Mouse (Mus musculus): Measurements from ENCODE around the gene Mdh1b.
A peak's percentile ranks its signal among the peaks of the same experiment; 100 is the strongest.

Gene Mdh1b

GRCm38 (mm10) chr1:63730240-63730771 is at the start of gene Mdh1b, which contains the start of gene Fastkd2:
Gene Mdh1b (minus strand): TSS chr1:63730318.
Gene Fastkd2 (plus strand): TSS chr1:63730614.
- DNase-seq, result peak; percentile 89

GRCm38 (mm10) chr1:63776902-63777630 is 46.9 kb upstream of the Mdh1b start:
- DNase-seq, result no peak

- DNase-seq, result no peak
These were observed 46.3 kb upstream of the Mdh1b start for GRCm38 (mm10) chr1:63776396-63776795.

- no peak for DNase-seq
These were observed 40.2 kb upstream of the Mdh1b start for GRCm38 (mm10) chr1:63770309-63770708.

GRCm38 (mm10) chr1:63769167-63769566 is 39.0 kb upstream of the Mdh1b start, which contains the start of gene 4933402D24Rik:
Gene 4933402D24Rik (minus strand): TSS chr1:63769267.
- no peak for DNase-seq

GRCm38 (mm10) chr1:63768112-63768511 is 38.0 kb upstream of the Mdh1b start:
- no peak for DNase-seq

GRCm38 (mm10) chr1:63764395-63764794 is 34.3 kb upstream of the Mdh1b start:
- no peak for DNase-seq

- DNase-seq, result no peak
These were observed 33.8 kb upstream of the Mdh1b start for GRCm38 (mm10) chr1:63763881-63764386.

GRCm38 (mm10) chr1:63763212-63763694 is 33.1 kb upstream of the Mdh1b start:
- peak; percentile 28 for DNase-seq

GRCm38 (mm10) chr1:63756005-63756404 is 25.9 kb upstream of the Mdh1b start:
- no peak for DNase-seq

GRCm38 (mm10) chr1:63729796-63730195 is 322 bp downstream of the Mdh1b start:
- no peak for DNase-seq

GRCm38 (mm10) chr1:63720161-63720560 is 10.0 kb downstream of the Mdh1b start:
- DNase-seq, result no peak

- DNase-seq, result no peak
These were observed 21.2 kb downstream of the Mdh1b start for GRCm38 (mm10) chr1:63708876-63709275.

GRCm38 (mm10) chr1:63705733-63706132 is 24.4 kb downstream of the Mdh1b start:
- no peak for DNase-seq

- DNase-seq, result no peak
These were observed 33.3 kb downstream of the Mdh1b start for GRCm38 (mm10) chr1:63696861-63697260.

GRCm38 (mm10) chr1:63686827-63687226 is 43.3 kb downstream of the Mdh1b start, which contains the start of gene Dytn:
Gene Dytn (minus strand): TSS chr1:63686927.
- no peak for DNase-seq

GRCm38 (mm10) chr1:63675975-63676374 is 54.1 kb downstream of the Mdh1b start:
- DNase-seq, result no peak

- peak; percentile 1 for DNase-seq
These were observed 61.3 kb downstream of the Mdh1b start for GRCm38 (mm10) chr1:63668852-63669160.

- no peak for DNase-seq
These were observed 61.9 kb downstream of the Mdh1b start for GRCm38 (mm10) chr1:63667949-63668851.

- DNase-seq, result no peak
These were observed 62.7 kb downstream of the Mdh1b start for GRCm38 (mm10) chr1:63667201-63667948.

GRCm38 (mm10) chr1:63666089-63666488 is 64.0 kb downstream of the Mdh1b start:
- DNase-seq, result no peak

GRCm38 (mm10) chr1:63659591-63659990 is 70.5 kb downstream of the Mdh1b start:
- DNase-seq, result peak; percentile 48

Data from lung, postnatal 14 days (tissue).